Mouse (Mus musculus): ENCODE measurements around the gene Mmp23. TPM values are rescaled to one million over a fixed set of nuclear protein-coding genes. Genes with fewer than 3 reads are reported as not detected.

Gene Mmp23
- polyA plus RNA-seq, 1 experiment from 2014 or later: 31.3 TPM

DNA sequence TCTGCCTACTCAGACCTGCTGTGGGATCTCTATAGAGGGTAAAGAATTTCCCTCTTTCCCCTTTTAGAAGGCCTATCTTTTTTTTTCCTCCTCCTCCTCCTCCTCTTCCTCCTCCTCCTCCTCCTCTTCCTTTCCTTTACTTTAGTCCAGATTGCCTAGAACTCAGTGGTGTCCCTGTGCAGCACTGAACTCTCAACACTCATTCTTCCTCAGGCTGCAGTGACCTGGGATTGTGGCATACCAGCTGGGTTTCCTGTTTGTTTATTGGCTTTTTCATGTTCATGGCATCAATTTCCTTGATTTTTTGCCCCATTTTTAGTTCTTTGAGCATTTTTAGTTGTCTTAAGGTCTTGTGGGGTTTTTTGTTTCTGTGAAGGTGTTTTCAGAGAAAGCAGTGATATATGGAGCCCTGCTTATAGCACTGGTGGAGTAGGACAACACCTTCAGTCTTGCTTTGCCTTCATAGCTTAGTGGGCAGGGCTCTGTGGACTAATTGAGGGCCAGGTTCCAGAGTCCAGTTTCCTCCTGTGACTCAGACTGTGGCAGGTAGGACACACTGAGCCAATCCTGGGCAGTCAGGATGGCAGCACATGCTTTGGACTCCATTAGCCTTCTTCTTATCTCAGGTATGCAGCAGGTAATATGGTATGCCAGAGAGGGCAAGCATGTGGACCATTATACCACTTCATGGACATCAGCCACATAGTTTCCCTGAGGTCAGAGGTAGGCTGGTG, 17.3 kb downstream of the Mmp23 start:
- Histone ChIP-seq H3K4me2 (replicated peaks; ENCODE audit: low read depth) (no peak overlapping the region), H3K4me1 (replicated peaks; ENCODE audit: control insufficient read depth, insufficient read depth, low read length) (no peaks in the 10 kb centered on the region), H3K27me3 (replicated peaks; ENCODE audit: control insufficient read depth, insufficient read depth, low read length) (no peaks in the 10 kb centered on the region), H3K4me3 (ENCODE audit: low read depth, low read length) (no peak overlapping the region), H3K36me3 (ENCODE audit: control insufficient read depth, insufficient read depth) (peaks cover 76% of the 10 kb centered on the region), H3K27ac (ENCODE audit: low read depth, low read length) (peak overlapping the region; percentile 82), H3K9ac (ENCODE audit: low read depth, low read length) (no peak overlapping the region), H3K9me3 (ENCODE audit: control insufficient read depth) (no peaks in the 10 kb centered on the region)
- TF ChIP-seq CTCF (IDR thresholded peaks at IDR 0.05; ENCODE audit: low read depth): no peak
- ATAC-seq: peak; percentile 99

DNA sequence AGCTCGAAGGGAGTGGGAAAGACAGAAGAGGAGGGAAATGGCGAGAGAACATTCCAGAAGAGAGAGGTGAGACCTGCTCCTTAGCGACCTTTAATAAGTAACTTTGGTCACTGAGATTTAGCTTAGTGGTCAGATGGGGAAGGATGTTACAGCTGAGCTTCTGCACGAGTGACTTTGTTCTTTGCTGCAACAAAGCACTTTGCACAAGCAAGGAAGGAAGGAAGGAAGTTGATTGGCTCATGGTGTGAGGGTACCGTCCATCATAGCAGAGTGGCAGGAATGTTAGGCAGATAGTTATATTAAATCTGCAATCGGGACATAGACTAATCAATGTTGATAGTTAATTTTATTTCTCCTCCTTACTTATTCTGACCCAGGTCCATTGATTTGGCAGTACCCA, 22.9 kb downstream of the Mmp23 start:
- H3K4me1 ChIP-seq (replicated peaks; ENCODE audit: control insufficient read depth, insufficient read depth, low read length): no peaks in the 10 kb centered on the region
- no peaks in the 10 kb centered on the region for H3K27me3 ChIP-seq (replicated peaks; ENCODE audit: control insufficient read depth, insufficient read depth, low read length)
- WGBS: 83% methylated on average over 6 of the region's 6 CpGs
- H3K27ac ChIP-seq (ENCODE audit: low read depth, low read length): no peak overlapping the region
- no peaks in the 10 kb centered on the region for H3K9me3 ChIP-seq (ENCODE audit: control insufficient read depth)
- no peak for TF ChIP-seq CTCF (IDR thresholded peaks at IDR 0.05; ENCODE audit: low read depth)
- no peak for ATAC-seq
- no peak overlapping the region for H3K4me2 ChIP-seq (replicated peaks; ENCODE audit: low read depth)
- no peak overlapping the region for H3K9ac ChIP-seq (ENCODE audit: low read depth, low read length)
- H3K4me3 ChIP-seq (ENCODE audit: low read depth, low read length): no peak overlapping the region
- H3K36me3 ChIP-seq (ENCODE audit: control insufficient read depth, insufficient read depth): peaks cover 66% of the 10 kb centered on the region

GRCm38 (mm10) chr4:155624338-155625291, 28.6 kb downstream of the Mmp23 start, which contains the start of gene Cdk11b:
Cdk11b (plus strand) TSS chr4:155624854.
- Histone ChIP-seq H3K4me2 (replicated peaks; ENCODE audit: low read depth) (peak within 1 kb of the TSS; percentile 81), H3K9me3 (ENCODE audit: control insufficient read depth) (no peaks in the 10 kb centered on the region), H3K27me3 (replicated peaks; ENCODE audit: control insufficient read depth, insufficient read depth, low read length) (no peaks in the 10 kb centered on the region), H3K36me3 (ENCODE audit: control insufficient read depth, insufficient read depth) (peaks cover 34% of the 10 kb centered on the region), H3K27ac (ENCODE audit: low read depth, low read length) (peak within 1 kb of the TSS; percentile 94), H3K9ac (ENCODE audit: low read depth, low read length) (peak within 1 kb of the TSS; percentile 88), H3K4me3 (ENCODE audit: low read depth, low read length) (peak within 1 kb of the TSS; percentile 93), H3K4me1 (replicated peaks; ENCODE audit: control insufficient read depth, insufficient read depth, low read length) (no peaks in the 10 kb centered on the region)
- ATAC-seq: peak; percentile 99
- under 1% methylated on average over 84 of the region's 84 CpGs for WGBS
- no peak for TF ChIP-seq CTCF (IDR thresholded peaks at IDR 0.05; ENCODE audit: low read depth)

DNA sequence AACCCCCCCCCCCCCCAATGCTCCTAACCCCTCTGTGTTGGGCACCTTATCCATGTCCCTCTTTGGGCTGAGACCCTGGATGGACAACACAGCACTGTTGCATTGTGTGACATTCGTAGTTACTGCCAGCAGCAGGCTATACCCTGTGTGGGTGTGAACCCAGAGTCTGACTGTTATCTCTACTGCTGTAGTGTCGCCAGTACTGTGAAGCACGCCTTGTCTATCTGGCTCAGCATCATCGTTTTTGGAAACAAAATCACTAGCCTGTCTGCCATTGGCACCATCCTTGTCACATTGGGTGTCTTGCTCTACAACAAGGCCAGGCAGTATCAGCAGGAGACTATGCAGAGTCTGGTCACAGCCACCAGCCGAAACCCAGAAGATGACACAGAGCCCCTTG, 34.9 kb downstream of the Mmp23 start:
- Histone ChIP-seq H3K4me3 (ENCODE audit: low read depth, low read length) (no peak overlapping the region), H3K27me3 (replicated peaks; ENCODE audit: control insufficient read depth, insufficient read depth, low read length) (no peaks in the 10 kb centered on the region), H3K4me1 (replicated peaks; ENCODE audit: control insufficient read depth, insufficient read depth, low read length) (no peaks in the 10 kb centered on the region), H3K4me2 (replicated peaks; ENCODE audit: low read depth) (no peak overlapping the region), H3K9me3 (ENCODE audit: control insufficient read depth) (no peaks in the 10 kb centered on the region), H3K9ac (ENCODE audit: low read depth, low read length) (no peak overlapping the region), H3K36me3 (ENCODE audit: control insufficient read depth, insufficient read depth) (peaks cover 56% of the 10 kb centered on the region), H3K27ac (ENCODE audit: low read depth, low read length) (no peak overlapping the region)
- TF ChIP-seq CTCF (IDR thresholded peaks at IDR 0.05; ENCODE audit: low read depth): no peak
- no peak for ATAC-seq
- 91% methylated on average over 5 of the region's 5 CpGs for WGBS

- ATAC-seq: peak; percentile 59
- Histone ChIP-seq H3K4me1 (replicated peaks; ENCODE audit: control insufficient read depth, insufficient read depth, low read length) (no peaks in the 10 kb centered on the region), H3K4me3 (ENCODE audit: low read depth, low read length) (no peak overlapping the region), H3K9ac (ENCODE audit: low read depth, low read length) (no peak overlapping the region), H3K27me3 (replicated peaks; ENCODE audit: control insufficient read depth, insufficient read depth, low read length) (no peaks in the 10 kb centered on the region), H3K27ac (ENCODE audit: low read depth, low read length) (peak overlapping the region; percentile 17), H3K9me3 (ENCODE audit: control insufficient read depth) (no peaks in the 10 kb centered on the region), H3K36me3 (ENCODE audit: control insufficient read depth, insufficient read depth) (peaks cover 40% of the 10 kb centered on the region), H3K4me2 (replicated peaks; ENCODE audit: low read depth) (no peak overlapping the region)
- no peak for TF ChIP-seq CTCF (IDR thresholded peaks at IDR 0.05; ENCODE audit: low read depth)
- 89% methylated on average over 3 of the region's 3 CpGs for WGBS
These were observed 39.9 kb downstream of the Mmp23 start for GRCm38 (mm10) chr4:155613264-155613663.

DNA sequence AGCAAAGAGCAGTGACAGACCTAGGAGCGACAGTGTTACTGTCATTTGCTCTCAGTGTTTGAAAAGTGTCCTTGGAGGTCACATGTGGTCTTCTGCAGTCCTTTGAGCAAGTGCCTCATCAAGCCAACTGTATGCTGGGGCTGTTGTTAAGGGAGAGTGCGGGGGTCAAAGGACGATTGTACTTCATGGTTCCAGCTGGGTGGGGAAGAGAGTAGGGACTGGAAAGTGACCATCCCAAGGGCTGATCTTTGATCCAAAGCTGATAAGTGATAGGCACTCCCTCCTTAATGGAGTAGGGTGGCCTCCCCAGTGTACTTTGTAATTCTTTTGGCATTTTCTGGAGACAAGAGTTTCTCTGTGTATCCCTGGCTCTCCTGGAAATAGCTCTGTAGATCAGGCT, 41.3 kb downstream of the Mmp23 start:
- Histone ChIP-seq H3K27ac (ENCODE audit: low read depth, low read length) (peak overlapping the region; percentile 68), H3K4me1 (replicated peaks; ENCODE audit: control insufficient read depth, insufficient read depth, low read length) (no peaks in the 10 kb centered on the region), H3K27me3 (replicated peaks; ENCODE audit: control insufficient read depth, insufficient read depth, low read length) (no peaks in the 10 kb centered on the region), H3K9ac (ENCODE audit: low read depth, low read length) (no peak overlapping the region), H3K9me3 (ENCODE audit: control insufficient read depth) (no peaks in the 10 kb centered on the region), H3K4me2 (replicated peaks; ENCODE audit: low read depth) (no peak overlapping the region), H3K4me3 (ENCODE audit: low read depth, low read length) (no peak overlapping the region), H3K36me3 (ENCODE audit: control insufficient read depth, insufficient read depth) (peaks cover 26% of the 10 kb centered on the region)
- 55% methylated on average over 3 of the region's 3 CpGs for WGBS
- TF ChIP-seq CTCF (IDR thresholded peaks at IDR 0.05; ENCODE audit: low read depth): no peak
- peak; percentile 58 for ATAC-seq

Data from intestine, postnatal 0 days (tissue).